Mouse (Mus musculus) ES-E14 (cell line): ENCODE data around the gene Arl8b. TPM values are rescaled to one million over a fixed set of nuclear protein-coding genes. Genes with fewer than 3 reads are reported as not detected.

Experiments
- DNase-seq: peaks from one replicate; pipeline ENCODE4 v3.0.0-alpha.2; 2013; ENCODE audit warnings: low read depth, low spot score
- H3K27ac ChIP-seq: 2 replicates; pipeline ENCODE4 v1.5.1; 2012; ENCODE audit warnings: low read depth, mild to moderate bottlenecking, low read length, moderate library complexity, mixed read lengths; ENCODE audit not compliant: poor library complexity, insufficient read depth, severe bottlenecking
- H3K36me3 ChIP-seq: 2 replicates; pipeline ENCODE4 v1.6.1; 2012; ENCODE audit warnings: mild to moderate bottlenecking, low read length, moderate library complexity, mixed read lengths; ENCODE audit not compliant: control insufficient read depth, poor library complexity, insufficient read depth, severe bottlenecking
- H3K4me1 ChIP-seq, 2 experiments: fragments of 150-350 bp in 1 of 2; sonication (generic) in 1 of 2; 2 replicates each; pipeline ENCODE4 v1.6.1; 2012; ENCODE audit warnings: low read length in 2 of 2, mild to moderate bottlenecking in 1 of 2, mixed read lengths in 1 of 2; ENCODE audit not compliant: control insufficient read depth in 2 of 2, insufficient read depth in 2 of 2, poor library complexity in 1 of 2
- H3K4me3 ChIP-seq, 2 experiments: fragments of 150-350 bp in 1 of 2; sonication (generic) in 1 of 2; 2 replicates each; pipeline ENCODE4 v1.5.1; 2012; ENCODE audit warnings: low read length in 2 of 2, low read depth in 1 of 2, mild to moderate bottlenecking in 1 of 2, mixed read lengths in 1 of 2; ENCODE audit not compliant: insufficient read depth in 1 of 2, poor library complexity in 1 of 2, severe bottlenecking in 1 of 2
- H3K9ac ChIP-seq: 2 replicates; pipeline ENCODE4 v1.6.1; 2012; ENCODE audit warnings: low read depth, mild to moderate bottlenecking, low read length, mixed read lengths; ENCODE audit not compliant: poor library complexity, insufficient read depth, severe bottlenecking
- H3K9me3 ChIP-seq: fragments of 150-350 bp; sonication (generic); 2 replicates; pipeline ENCODE4 v1.6.1; 2012; ENCODE audit warnings: low read depth, mild to moderate bottlenecking, low read length; ENCODE audit not compliant: control insufficient read depth, insufficient read depth
- CHD2 ChIP-seq: IDR thresholded peaks from 2 replicates; pipeline ENCODE4 v1.6.1; 2014; ENCODE audit warnings: mild to moderate bottlenecking, low read depth, low read length, inconsistent platforms
- HCFC1 ChIP-seq: IDR thresholded peaks from 2 replicates; pipeline ENCODE4 v1.6.1; 2012; ENCODE audit warnings: low read length, inconsistent platforms, borderline replicate concordance; ENCODE audit not compliant: insufficient read depth
- MAFK ChIP-seq: IDR thresholded peaks from 2 replicates; pipeline ENCODE4 v1.6.1; 2014; ENCODE audit warnings: mild to moderate bottlenecking, low read depth, low read length, inconsistent platforms; ENCODE audit not compliant: insufficient read depth
- ZC3H11A ChIP-seq: IDR thresholded peaks from 2 replicates; pipeline ENCODE4 v1.6.1; 2012; ENCODE audit warnings: low read depth, mild to moderate bottlenecking, inconsistent platforms, low read length, borderline replicate concordance
- ZNF384 ChIP-seq: IDR thresholded peaks from 2 replicates; pipeline ENCODE4 v1.6.1; 2012; ENCODE audit warnings: low read depth, low read length, inconsistent platforms
- in situ Hi-C, 2 experiments: fragments of 600-800 bp; cut with MboI; formaldehyde crosslinking; loops; one replicate each; pipeline ENCODE4 v1.15.1; 2025; ENCODE audit warnings: low sequenced_read_pairs in 2 of 2, inconsistent platforms in 1 of 2; ENCODE audit not compliant: unreplicated experiment in 2 of 2
- total RNA-seq: library from RNA; depleted of rRNA; stranded (reverse); fragments of 300-350 nt; gene quantifications from 2 replicates; pipeline ENCODE4 v1.2.3, GENCODE M21; 2012

Arl8b gene
- total RNA-seq, 1 experiment: 45.8 TPM

- Histone ChIP-seq H3K9me3 (no peaks in the 10 kb centered on the region), H3K27ac (no peak overlapping the region), H3K36me3 (no peaks in the 10 kb centered on the region; the same call in 1 of the 2 replicates), H3K4me1 (peaks cover 2 to 5% of the 10 kb centered on the region in 2 experiments; a peak in 1 of 4 replicates), H3K9ac (no peak overlapping the region), H3K4me3 (no peak overlapping the region)
- in situ Hi-C loops: no loop called here
- TF ChIP-seq ZNF384 (no peak), ZC3H11A (no peak), CHD2 (no peak), MAFK (no peak), HCFC1 (no peak)
- DNase-seq: no peak
Measured at GRCm38 (mm10) chr6:108833963-108834697, 51.2 kb downstream of the Arl8b start.

GRCm38 (mm10) chr6:108835765-108836691 lies 53.1 kb downstream of the Arl8b start:
- TF ChIP-seq ZC3H11A (no peak), ZNF384 (no peak), HCFC1 (no peak), CHD2 (no peak), MAFK (no peak)
- Histone ChIP-seq H3K9ac (no peak overlapping the region), H3K36me3 (no peaks in the 10 kb centered on the region; the same call in 1 of the 2 replicates), H3K27ac (no peak overlapping the region), H3K4me1 (0 out of 4 replicates have a peak, but pooled peaks cover 0 to 2% of the 10 kb centered on the region in 2 experiments), H3K4me3 (no peak overlapping the region), H3K9me3 (no peaks in the 10 kb centered on the region)
- in situ Hi-C loops: no loop called here
- no peak for DNase-seq

- H3K36me3 ChIP-seq: peaks cover 3% of the 10 kb centered on the region; the same call in 1 of the 2 replicates
- H3K9ac ChIP-seq: no peak overlapping the region
- in situ Hi-C loops: no loop called here
- H3K27ac ChIP-seq: no peak overlapping the region
- H3K9me3 ChIP-seq: no peaks in the 10 kb centered on the region
- no peak for DNase-seq
- no peak for TF ChIP-seq ZC3H11A
- no peak for TF ChIP-seq HCFC1
- TF ChIP-seq MAFK: no peak
- TF ChIP-seq ZNF384: no peak
- no peak for TF ChIP-seq CHD2
- H3K4me3 ChIP-seq: no peak overlapping the region
- H3K4me1 ChIP-seq: 0 out of 4 replicates have a peak, but pooled peaks cover 0 to 2% of the 10 kb centered on the region in 2 experiments
Measured at GRCm38 (mm10) chr6:108837081-108837480, 54.2 kb downstream of the Arl8b start.

GRCm38 (mm10) chr6:108837958-108838357 lies 55.1 kb downstream of the Arl8b start:
- H3K36me3 ChIP-seq: peaks cover 4% of the 10 kb centered on the region
- H3K9ac ChIP-seq: no peak overlapping the region
- no peaks in the 10 kb centered on the region for H3K9me3 ChIP-seq
- H3K27ac ChIP-seq: no peak overlapping the region
- no peak for TF ChIP-seq MAFK
- TF ChIP-seq ZNF384: no peak
- TF ChIP-seq HCFC1: no peak
- no peak for TF ChIP-seq CHD2
- TF ChIP-seq ZC3H11A: no peak
- no peak for DNase-seq
- in situ Hi-C loops: no loop called here
- 0 out of 4 replicates have a peak, but pooled peaks cover 0 to 2% of the 10 kb centered on the region in 2 experiments for H3K4me1 ChIP-seq
- H3K4me3 ChIP-seq: no peak overlapping the region
